Comparison of ENCODE assay signal across 8 mouse cellular contexts in genomic region chr1:92830626-92831187, GRCm38 (mm10). TPM values are rescaled to one million over a fixed set of nuclear protein-coding genes. Genes with fewer than 3 reads are reported as not detected.
DNase-seq lines count a peak whose midpoint lies in the region; ATAC-seq and TF ChIP-seq lines count a peak whose summit lies in the region.

No protein-coding gene starts in this region.

- TF ChIP-seq POLR2A in bone marrow, adult 2 months (IDR thresholded peaks at IDR 0.05; ENCODE audit: borderline replicate concordance, control insufficient read depth, low read depth, low read length) = no peak

- no peak for DNase-seq in heart, adult 9 months (ENCODE audit: low spot score in 2 of 2)
- DNase-seq in hindbrain, embryonic 10.5 days (ENCODE audit: low spot score) = no peak
- DNase-seq in gastrocnemius, adult 18-20 months (ENCODE audit: low spot score) = no peak
- DNase-seq in adrenal gland, postnatal 14 days = no peak
- no peak for DNase-seq in left cerebral cortex, adult 9 months (ENCODE audit: low spot score in 2 of 2)

- H3K4me3 ChIP-seq in heart, embryonic 12.5 days = peak overlapping the region; percentile 61
- peak overlapping the region; percentile 35 for H3K4me3 ChIP-seq in bone marrow, adult 2 months (replicated peaks; ENCODE audit: control insufficient read depth, low read depth, low read length)
- H3K4me3 ChIP-seq in hindbrain, embryonic 10.5 days = peak overlapping the region; percentile 76
- H3K4me3 ChIP-seq in midbrain, embryonic 12.5 days = peak overlapping the region; percentile 93

- H3K4me2 ChIP-seq in heart, embryonic 12.5 days = peak overlapping the region; percentile 85
- peak overlapping the region; percentile 84 for H3K4me2 ChIP-seq in midbrain, embryonic 12.5 days (replicated peaks)

- WGBS in heart, embryonic 12.5 days = 9% methylated on average over 13 of the region's 13 CpGs
- 13% methylated on average over 13 of the region's 13 CpGs for WGBS in bone marrow, adult 2 months
- WGBS in hindbrain, embryonic 10.5 days = 7% methylated on average over 13 of the region's 13 CpGs
- 7% methylated on average over 13 of the region's 13 CpGs for WGBS in midbrain, embryonic 12.5 days

- peaks cover 22% of the 10 kb centered on the region for H3K4me1 ChIP-seq in heart, embryonic 12.5 days (replicated peaks)
- peaks cover 2% of the 10 kb centered on the region; the same call in 1 of the 2 replicates for H3K4me1 ChIP-seq in bone marrow, adult 2 months (ENCODE audit: control insufficient read depth, insufficient read depth, low read length)
- H3K4me1 ChIP-seq in hindbrain, embryonic 10.5 days (replicated peaks) = peaks cover 51% of the 10 kb centered on the region
- peaks cover 37% of the 10 kb centered on the region for H3K4me1 ChIP-seq in midbrain, embryonic 12.5 days

- H3K27me3 ChIP-seq in heart, embryonic 12.5 days (replicated peaks) = peaks cover 72% of the 10 kb centered on the region
- H3K27me3 ChIP-seq in hindbrain, embryonic 10.5 days (ENCODE audit: insufficient read depth, poor library complexity, severe bottlenecking) = peaks cover 18% of the 10 kb centered on the region
- H3K27me3 ChIP-seq in midbrain, embryonic 12.5 days = peaks cover 32% of the 10 kb centered on the region

- no peak for TF ChIP-seq CTCF in bone marrow, adult 2 months (IDR thresholded peaks at IDR 0.05; ENCODE audit: control insufficient read depth, insufficient read depth, low read length)

- no peaks in the 10 kb centered on the region for H3K9me3 ChIP-seq in heart, embryonic 12.5 days (replicated peaks)
- no peaks in the 10 kb centered on the region for H3K9me3 ChIP-seq in hindbrain, embryonic 10.5 days
- no peaks in the 10 kb centered on the region for H3K9me3 ChIP-seq in midbrain, embryonic 12.5 days

- H3K27ac ChIP-seq in heart, embryonic 12.5 days (ENCODE audit: poor library complexity, severe bottlenecking) = no peak overlapping the region
- H3K27ac ChIP-seq in bone marrow, adult 2 months (ENCODE audit: control insufficient read depth, insufficient read depth, low read depth, low read length, poor library complexity) = no peak overlapping the region
- peak overlapping the region; percentile 98 for H3K27ac ChIP-seq in hindbrain, embryonic 10.5 days
- peak overlapping the region; percentile 96 for H3K27ac ChIP-seq in midbrain, embryonic 12.5 days (replicated peaks)

- no peak overlapping the region for H3K9ac ChIP-seq in heart, embryonic 12.5 days
- H3K9ac ChIP-seq in midbrain, embryonic 12.5 days (replicated peaks) = peak overlapping the region; percentile 98

- peaks cover 6% of the 10 kb centered on the region; the same call in 1 of the 2 replicates for H3K36me3 ChIP-seq in heart, embryonic 12.5 days
- H3K36me3 ChIP-seq in hindbrain, embryonic 10.5 days = peaks cover 15% of the 10 kb centered on the region
- peaks cover 10% of the 10 kb centered on the region for H3K36me3 ChIP-seq in midbrain, embryonic 12.5 days

- no peak for ATAC-seq in heart, embryonic 12.5 days (ENCODE audit: insufficient number of reproducible peaks, low FRiP score)
- peak; percentile 3; the same call in 1 of the 2 replicates for ATAC-seq in midbrain, embryonic 12.5 days (ENCODE audit: low FRiP score, low read depth)

RNA-seq across cellular contexts. Expression of gene Gpc1, which starts 0.7 kb away (rescaled TPM):
- polyA plus RNA-seq in heart, embryonic 12.5 days (2016; fragmentation: Nextera tagmentation; extraction: Ambion mirVana) = 67.2 and 70.3 TPM in 2 replicates
- polyA plus RNA-seq in bone marrow, adult 2 months (2011; ENCODE audit: insufficient read depth, insufficient read length, low replicate concordance, missing spikeins) = 9.3 and 21.8 TPM in 2 replicates
- polyA plus RNA-seq in hindbrain, embryonic 10.5 days (2016; fragmentation: Nextera tagmentation; extraction: Ambion mirVana) = 72.1 and 76.0 TPM in 2 replicates
- 82.4 and 89.5 TPM in 2 replicates for polyA plus RNA-seq in midbrain, embryonic 12.5 days (2016; fragmentation: Nextera tagmentation; extraction: Ambion mirVana)
- 100 to 1,000 TPM; 223 to 227 TPM for total RNA-seq in gastrocnemius, adult 18-20 months (2021)
- total RNA-seq in adrenal gland, postnatal 14 days (2021) = 41.9 and 43.2 TPM in 2 replicates

Comparison
In these comparisons a context has a peak if more than half of its experiments do, and no peak if none do; other contexts are left out.
1. H3K27ac ChIP-seq: peak in hindbrain, embryonic 10.5 days (single experiment) and midbrain, embryonic 12.5 days (single experiment); none in heart, embryonic 12.5 days (single experiment) and bone marrow, adult 2 months (single experiment).
2. H3K4me3 ChIP-seq: peak in every context shown above with its lines; median percentile 93 in midbrain, embryonic 12.5 days; 76 in hindbrain, embryonic 10.5 days; 61 in heart, embryonic 12.5 days; 35 in bone marrow, adult 2 months.